Mouse (Mus musculus): ENCODE data around the gene Plac1. TPM values are rescaled to one million over a fixed set of nuclear protein-coding genes. Genes with fewer than 3 reads are reported as not detected.

Plac1 gene
- total and polyA plus RNA-seq, 2 experiments, result not detected

GRCm38 (mm10) chrX:53211756-53212483 lies 28.0 kb downstream of the Plac1 start:
- Histone ChIP-seq H3K9ac (ENCODE audit: low read depth, low read length) (no peak overlapping the region), H3K27ac (replicated peaks; ENCODE audit: insufficient read depth, low read depth, low read length) (no peak overlapping the region), H3K79me2 (ENCODE audit: control insufficient read depth, insufficient read depth, low read length) (no peaks in the 10 kb centered on the region), H3K4me1 (ENCODE audit: control insufficient read depth, insufficient read depth, low read length) (no peaks in the 10 kb centered on the region; the same call in 1 of the 2 replicates), H3K27me3 (ENCODE audit: control insufficient read depth, insufficient read depth, low read length) (no peaks in the 10 kb centered on the region), H3K4me3 (ENCODE audit: insufficient read depth, low read depth, low read length) (no peak overlapping the region), H3K36me3 (ENCODE audit: control insufficient read depth, insufficient read depth, low read length) (no peaks in the 10 kb centered on the region)
- 77% methylated on average over 7 of the region's 7 CpGs for WGBS
- TF ChIP-seq CTCF (IDR thresholded peaks at IDR 0.05; ENCODE audit: low read depth, low read length) (no peak), POLR2A (IDR thresholded peaks at IDR 0.05; ENCODE audit: extremely low read depth, insufficient read depth, low read length) (no peak)
- DNase-seq (ENCODE audit: extremely low read depth, low read depth, low spot score), result no peak

- TF ChIP-seq POLR2A (IDR thresholded peaks at IDR 0.05; ENCODE audit: extremely low read depth, insufficient read depth, low read length) (no peak), CTCF (IDR thresholded peaks at IDR 0.05; ENCODE audit: low read depth, low read length) (no peak)
- no peak for DNase-seq (ENCODE audit: extremely low read depth, low read depth, low spot score)
- Histone ChIP-seq H3K79me2 (ENCODE audit: control insufficient read depth, insufficient read depth, low read length) (no peaks in the 10 kb centered on the region), H3K4me1 (ENCODE audit: control insufficient read depth, insufficient read depth, low read length) (no peaks in the 10 kb centered on the region; the same call in 1 of the 2 replicates), H3K27me3 (ENCODE audit: control insufficient read depth, insufficient read depth, low read length) (no peaks in the 10 kb centered on the region), H3K9ac (ENCODE audit: low read depth, low read length) (no peak overlapping the region), H3K36me3 (ENCODE audit: control insufficient read depth, insufficient read depth, low read length) (no peaks in the 10 kb centered on the region), H3K27ac (replicated peaks; ENCODE audit: insufficient read depth, low read depth, low read length) (no peak overlapping the region), H3K4me3 (ENCODE audit: insufficient read depth, low read depth, low read length) (no peak overlapping the region)
- WGBS, result 86% methylated on average over 7 of the region's 7 CpGs
Observed at GRCm38 (mm10) chrX:53209431-53209830, 30.5 kb downstream of the Plac1 start.

- H3K27ac ChIP-seq (replicated peaks; ENCODE audit: insufficient read depth, low read depth, low read length), result no peak overlapping the region
- H3K4me1 ChIP-seq (ENCODE audit: control insufficient read depth, insufficient read depth, low read length), result no peaks in the 10 kb centered on the region
- no peak for DNase-seq (ENCODE audit: extremely low read depth, low read depth, low spot score)
- no peak overlapping the region for H3K4me3 ChIP-seq (ENCODE audit: insufficient read depth, low read depth, low read length)
- TF ChIP-seq POLR2A (IDR thresholded peaks at IDR 0.05; ENCODE audit: extremely low read depth, insufficient read depth, low read length) (no peak), CTCF (IDR thresholded peaks at IDR 0.05; ENCODE audit: low read depth, low read length) (no peak)
- WGBS, result 18% methylated on average over 3 of the region's 3 CpGs
- no peaks in the 10 kb centered on the region for H3K27me3 ChIP-seq (ENCODE audit: control insufficient read depth, insufficient read depth, low read length)
- no peaks in the 10 kb centered on the region for H3K36me3 ChIP-seq (ENCODE audit: control insufficient read depth, insufficient read depth, low read length)
- no peak overlapping the region for H3K9ac ChIP-seq (ENCODE audit: low read depth, low read length)
- H3K79me2 ChIP-seq (ENCODE audit: control insufficient read depth, insufficient read depth, low read length), result no peaks in the 10 kb centered on the region
Observed at GRCm38 (mm10) chrX:53204690-53205311, 35.1 kb downstream of the Plac1 start.

GRCm38 (mm10) chrX:53201616-53202015 lies 38.3 kb downstream of the Plac1 start:
- H3K9ac ChIP-seq (ENCODE audit: low read depth, low read length), result no peak overlapping the region
- no peaks in the 10 kb centered on the region for H3K36me3 ChIP-seq (ENCODE audit: control insufficient read depth, insufficient read depth, low read length)
- no peaks in the 10 kb centered on the region for H3K27me3 ChIP-seq (ENCODE audit: control insufficient read depth, insufficient read depth, low read length)
- DNase-seq (ENCODE audit: extremely low read depth, low read depth, low spot score), result no peak
- H3K4me1 ChIP-seq (ENCODE audit: control insufficient read depth, insufficient read depth, low read length), result no peaks in the 10 kb centered on the region
- no peak for TF ChIP-seq POLR2A (IDR thresholded peaks at IDR 0.05; ENCODE audit: extremely low read depth, insufficient read depth, low read length)
- no peak for TF ChIP-seq CTCF (IDR thresholded peaks at IDR 0.05; ENCODE audit: low read depth, low read length)
- no peaks in the 10 kb centered on the region for H3K79me2 ChIP-seq (ENCODE audit: control insufficient read depth, insufficient read depth, low read length)
- H3K4me3 ChIP-seq (ENCODE audit: insufficient read depth, low read depth, low read length), result no peak overlapping the region
- WGBS, result 49% methylated on average over 5 of the region's 5 CpGs
- no peak overlapping the region for H3K27ac ChIP-seq (replicated peaks; ENCODE audit: insufficient read depth, low read depth, low read length)

GRCm38 (mm10) chrX:53197681-53198080 lies 42.2 kb downstream of the Plac1 start:
- H3K79me2 ChIP-seq (ENCODE audit: control insufficient read depth, insufficient read depth, low read length), result no peaks in the 10 kb centered on the region
- H3K27ac ChIP-seq (replicated peaks; ENCODE audit: insufficient read depth, low read depth, low read length), result no peak overlapping the region
- WGBS, result 86% methylated on average over 4 of the region's 4 CpGs
- no peaks in the 10 kb centered on the region for H3K4me1 ChIP-seq (ENCODE audit: control insufficient read depth, insufficient read depth, low read length)
- no peak overlapping the region for H3K4me3 ChIP-seq (ENCODE audit: insufficient read depth, low read depth, low read length)
- no peaks in the 10 kb centered on the region for H3K36me3 ChIP-seq (ENCODE audit: control insufficient read depth, insufficient read depth, low read length)
- H3K27me3 ChIP-seq (ENCODE audit: control insufficient read depth, insufficient read depth, low read length), result no peaks in the 10 kb centered on the region
- no peak overlapping the region for H3K9ac ChIP-seq (ENCODE audit: low read depth, low read length)
- no peak for DNase-seq (ENCODE audit: extremely low read depth, low read depth, low spot score)
- TF ChIP-seq CTCF (IDR thresholded peaks at IDR 0.05; ENCODE audit: low read depth, low read length), result no peak

GRCm38 (mm10) chrX:53196392-53196791 lies 43.5 kb downstream of the Plac1 start:
- TF ChIP-seq POLR2A (IDR thresholded peaks at IDR 0.05; ENCODE audit: extremely low read depth, insufficient read depth, low read length), result no peak
- Histone ChIP-seq H3K27me3 (ENCODE audit: control insufficient read depth, insufficient read depth, low read length) (no peaks in the 10 kb centered on the region), H3K36me3 (ENCODE audit: control insufficient read depth, insufficient read depth, low read length) (no peaks in the 10 kb centered on the region), H3K79me2 (ENCODE audit: control insufficient read depth, insufficient read depth, low read length) (no peaks in the 10 kb centered on the region), H3K4me1 (ENCODE audit: control insufficient read depth, insufficient read depth, low read length) (no peaks in the 10 kb centered on the region), H3K27ac (replicated peaks; ENCODE audit: insufficient read depth, low read depth, low read length) (no peak overlapping the region), H3K4me3 (ENCODE audit: insufficient read depth, low read depth, low read length) (no peak overlapping the region), H3K9ac (ENCODE audit: low read depth, low read length) (no peak overlapping the region)
- WGBS, result 65% methylated on average over 5 of the region's 5 CpGs
- no peak for DNase-seq (ENCODE audit: extremely low read depth, low read depth, low spot score)

All from liver, adult 2 months (tissue).